Mouse (Mus musculus) midbrain, embryonic 12.5 days (tissue): ENCODE data around the gene Ccdc65. TPM values are rescaled to one million over a fixed set of nuclear protein-coding genes. Genes with fewer than 3 reads are reported as not detected.

Source experiments
- ATAC-seq: fragments of 200-750 bp; cut with Nextera tagmentation; 2 replicates; pipeline ENCODE4 v1.8.0; 2017; ENCODE audit warnings: low read depth, moderate TSS enrichment, moderate library complexity; ENCODE audit not compliant: low FRiP score
- H3K27ac ChIP-seq: fragments of 300-500 bp; sonication (generic); replicated peaks from 2 replicates; pipeline ENCODE4 v1.5.1; 2016; ENCODE audit warnings: mild to moderate bottlenecking
- H3K27me3 ChIP-seq: fragments of 300-500 bp; sonication (generic); 2 replicates; pipeline ENCODE4 v1.6.1; 2016; ENCODE audit warnings: mild to moderate bottlenecking
- H3K36me3 ChIP-seq: fragments of 300-500 bp; sonication (generic); 2 replicates; pipeline ENCODE4 v1.6.1; 2016
- H3K4me1 ChIP-seq: fragments of 300-500 bp; sonication (generic); 2 replicates; pipeline ENCODE4 v1.6.1; 2016
- H3K4me2 ChIP-seq: fragments of 300-500 bp; sonication (generic); replicated peaks from 2 replicates; pipeline ENCODE4 v1.6.1; 2016; ENCODE audit warnings: mild to moderate bottlenecking, moderate library complexity
- H3K4me3 ChIP-seq: fragments of 300-500 bp; sonication (generic); 2 replicates; pipeline ENCODE4 v1.5.1; 2016; ENCODE audit warnings: mild to moderate bottlenecking
- H3K9ac ChIP-seq: fragments of 300-500 bp; sonication (generic); replicated peaks from 2 replicates; pipeline ENCODE4 v1.6.1; 2016; ENCODE audit warnings: mild to moderate bottlenecking, moderate library complexity
- H3K9me3 ChIP-seq: fragments of 300-500 bp; sonication (generic); 2 replicates; pipeline ENCODE4 v1.6.1; 2016; ENCODE audit warnings: mild to moderate bottlenecking
- WGBS: fragments of 180-500 bp; shearing (Covaris S2); methylation state at CpG from one replicate; pipeline ENCODE4 v1.1.7; 2016; 5-methylcytosine and 5-hydroxymethylcytosine counted together
- polyA plus RNA-seq: library from polyadenylated mRNA; unstranded; fragments of >200 nt; fragmentation: Nextera tagmentation; extraction: Ambion mirVana; gene quantifications from 2 replicates; pipeline ENCODE4 v1.2.1, GENCODE M21; 2016

Ccdc65 gene
- polyA plus RNA-seq, 1 experiment from 2014 or later, result 0.87 TPM

DNA sequence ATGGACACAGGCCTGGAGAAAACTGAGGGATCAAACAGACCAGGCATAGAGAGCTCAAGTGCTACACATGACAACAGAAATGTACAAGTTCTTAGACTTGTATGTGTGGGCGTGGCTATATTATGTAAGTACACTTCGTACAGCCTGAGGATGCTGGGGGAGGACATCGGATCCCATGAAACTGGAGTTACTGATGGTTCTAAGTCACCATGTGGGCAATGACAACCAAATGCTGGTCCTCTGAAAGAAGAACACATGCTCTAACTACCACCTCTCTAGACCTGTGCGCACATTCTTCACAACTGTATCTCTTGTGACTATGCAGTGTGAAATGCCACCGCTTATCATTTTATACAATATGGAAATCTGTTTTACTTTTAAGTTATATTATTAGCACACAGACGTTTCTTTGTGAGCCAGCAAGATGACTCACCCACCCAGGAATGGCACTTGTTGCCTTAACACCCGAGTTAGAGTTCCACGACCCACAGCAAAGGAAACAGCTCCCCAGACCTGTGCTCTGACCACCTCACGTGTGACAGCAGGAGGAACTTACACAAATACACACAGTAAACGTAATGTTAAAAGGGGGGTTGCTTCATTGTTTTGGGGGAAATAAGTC is 38.4 kb downstream of the Ccdc65 start:
- H3K4me2 ChIP-seq, result no peak overlapping the region
- no peak for ATAC-seq

GRCm38 (mm10) chr15:98747296-98747695 is 39.3 kb downstream of the Ccdc65 start:
- Histone ChIP-seq H3K4me2 (no peak overlapping the region), H3K27ac (no peak overlapping the region), H3K27me3 (no peaks in the 10 kb centered on the region), H3K4me3 (no peak overlapping the region), H3K36me3 (peaks cover 15% of the 10 kb centered on the region), H3K9me3 (no peaks in the 10 kb centered on the region), H3K4me1 (no peaks in the 10 kb centered on the region), H3K9ac (no peak overlapping the region)
- 89% methylated on average over 6 of the region's 6 CpGs for WGBS
- ATAC-seq, result no peak

More for the DNA sequence above, 38.4 kb downstream of the Ccdc65 start:
- H3K36me3 ChIP-seq, result peaks cover 22% of the 10 kb centered on the region
- H3K4me1 ChIP-seq, result no peaks in the 10 kb centered on the region
- no peak overlapping the region for H3K9ac ChIP-seq
- H3K27me3 ChIP-seq, result no peaks in the 10 kb centered on the region
- H3K27ac ChIP-seq, result no peak overlapping the region
- H3K4me3 ChIP-seq, result no peak overlapping the region
- 89% methylated on average over 10 of the region's 10 CpGs for WGBS
- H3K9me3 ChIP-seq, result no peaks in the 10 kb centered on the region

- no peak overlapping the region for H3K4me2 ChIP-seq
- ATAC-seq, result no peak
- peaks cover 6% of the 10 kb centered on the region for H3K36me3 ChIP-seq
- no peak overlapping the region for H3K27ac ChIP-seq
- peaks cover 4% of the 10 kb centered on the region; the same call in 1 of the 2 replicates for H3K4me1 ChIP-seq
- H3K4me3 ChIP-seq, result no peak overlapping the region
- H3K27me3 ChIP-seq, result no peaks in the 10 kb centered on the region
- no peaks in the 10 kb centered on the region for H3K9me3 ChIP-seq
- whole genome bisulfite sequencing, result 97% methylated on average over 2 of the region's 2 CpGs
- H3K9ac ChIP-seq, result no peak overlapping the region
Measured at GRCm38 (mm10) chr15:98749093-98749492, 41.1 kb downstream of the Ccdc65 start.

DNA sequence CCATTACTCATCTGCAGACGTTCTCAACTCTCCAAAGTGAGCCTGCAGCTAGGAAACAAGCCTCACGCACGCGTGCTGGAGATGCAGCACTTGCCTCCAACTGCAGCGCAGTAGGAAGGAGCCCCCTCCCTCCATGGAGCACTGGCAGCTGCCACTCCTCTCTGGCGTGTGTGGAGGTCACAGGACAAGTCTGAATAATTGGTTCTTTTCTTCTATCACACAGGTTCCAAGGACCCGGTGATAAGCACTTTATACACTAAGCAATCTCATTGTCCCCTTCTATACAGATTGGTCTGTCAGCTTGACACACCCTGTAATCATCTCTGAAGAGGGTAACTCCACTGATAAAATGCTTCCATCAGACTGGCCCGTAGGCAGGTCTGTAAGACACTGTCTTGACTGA is 45.0 kb downstream of the Ccdc65 start:
- no peaks in the 10 kb centered on the region for H3K27me3 ChIP-seq
- ATAC-seq, result no peak
- H3K4me2 ChIP-seq, result no peak overlapping the region
- no peak overlapping the region for H3K9ac ChIP-seq
- peaks cover 4% of the 10 kb centered on the region; the same call in 1 of the 2 replicates for H3K4me1 ChIP-seq
- H3K4me3 ChIP-seq, result no peak overlapping the region
- H3K36me3 ChIP-seq, result peaks cover 8% of the 10 kb centered on the region
- 61% methylated on average over 8 of the region's 8 CpGs for WGBS
- no peaks in the 10 kb centered on the region for H3K9me3 ChIP-seq
- H3K27ac ChIP-seq, result no peak overlapping the region

- H3K27me3 ChIP-seq, result no peaks in the 10 kb centered on the region
Measured at GRCm38 (mm10) chr15:98754125-98754524, 46.1 kb downstream of the Ccdc65 start.

DNA sequence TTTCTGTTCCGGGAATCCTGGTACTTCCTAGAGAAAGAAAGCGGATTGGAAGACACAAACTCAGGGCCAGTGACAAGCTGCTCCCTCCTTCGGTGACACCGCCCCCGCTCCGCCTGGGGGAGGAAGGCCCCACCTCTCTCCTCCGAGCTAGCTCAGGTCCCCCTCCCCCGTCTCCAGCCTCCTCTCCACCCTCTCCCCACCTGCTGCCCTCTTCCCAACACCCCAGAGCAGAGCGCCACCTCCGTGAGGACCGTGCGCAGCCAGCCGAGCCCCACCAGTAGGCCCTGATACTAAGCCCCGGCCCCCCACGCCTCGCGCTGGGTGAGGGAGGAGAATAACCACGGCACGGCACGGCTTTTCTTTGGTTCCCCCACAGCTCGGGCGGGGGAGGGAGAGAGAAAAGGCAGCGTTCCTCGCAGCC is 54.2 kb downstream of the Ccdc65 start:
- Histone ChIP-seq H3K4me2 (peak overlapping the region; percentile 80), H3K9ac (peak overlapping the region; percentile 98), H3K27me3 (peaks cover 28% of the 10 kb centered on the region), H3K4me1 (peaks cover 26% of the 10 kb centered on the region), H3K4me3 (peak overlapping the region; percentile 92), H3K27ac (peak overlapping the region; percentile 90), H3K36me3 (peaks cover 15% of the 10 kb centered on the region), H3K9me3 (no peaks in the 10 kb centered on the region)
- peak; percentile 83 for ATAC-seq
- under 1% methylated on average over 18 of the region's 24 CpGs for whole genome bisulfite sequencing

More at GRCm38 (mm10) chr15:98754125-98754524, 46.1 kb downstream of the Ccdc65 start:
- H3K4me1 ChIP-seq, result peaks cover 4% of the 10 kb centered on the region; the same call in 1 of the 2 replicates
- no peak overlapping the region for H3K27ac ChIP-seq
- no peak overlapping the region for H3K4me3 ChIP-seq
- H3K4me2 ChIP-seq, result no peak overlapping the region
- H3K9ac ChIP-seq, result no peak overlapping the region
- peaks cover 12% of the 10 kb centered on the region for H3K36me3 ChIP-seq
- no peak for ATAC-seq
- no peaks in the 10 kb centered on the region for H3K9me3 ChIP-seq
- 95% methylated on average over 2 of the region's 2 CpGs for WGBS

DNA sequence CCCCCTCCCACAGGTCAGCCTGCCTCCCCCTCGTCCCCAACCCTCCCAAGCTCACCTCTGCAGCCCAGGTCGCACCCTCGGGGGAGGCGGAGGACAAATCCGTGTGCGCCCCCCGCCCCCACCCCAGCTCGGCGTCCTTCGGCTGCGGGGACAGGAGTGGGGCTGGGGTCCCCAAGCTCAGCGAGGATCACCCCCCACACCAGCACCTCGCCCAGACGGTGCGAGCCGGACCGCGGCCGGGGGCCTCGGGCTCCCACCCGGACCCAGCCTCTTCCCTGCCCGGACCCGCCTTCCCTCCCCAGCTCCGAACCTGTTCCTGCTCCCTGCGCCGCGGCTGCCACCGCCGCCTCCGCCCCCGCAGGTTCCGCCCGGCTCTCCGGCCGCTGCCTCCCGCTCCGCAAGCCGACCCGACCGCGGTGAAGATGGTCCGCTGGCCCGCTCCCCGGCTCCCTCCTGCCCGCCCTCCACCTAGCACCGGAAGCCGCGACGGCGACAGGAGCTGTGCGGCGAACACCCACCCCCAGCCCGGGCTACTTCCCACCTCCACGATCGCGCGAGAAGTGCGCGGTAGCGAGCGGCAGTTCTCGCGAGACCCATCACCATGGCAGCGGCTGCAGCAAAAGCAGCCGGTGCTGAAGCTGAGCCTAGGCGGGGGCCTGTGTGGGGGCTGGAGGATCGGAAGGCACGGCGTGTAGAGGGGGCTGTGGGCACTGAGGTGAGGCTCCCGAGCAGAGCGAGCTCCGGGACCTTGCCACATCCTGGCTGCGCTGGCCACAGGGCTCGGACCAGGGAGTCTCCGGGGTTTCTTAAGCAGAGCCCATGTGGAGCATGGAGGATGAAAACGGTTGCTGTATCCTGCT is 54.9 kb downstream of the Ccdc65 start, which contains the start of gene Arf3:
Gene Arf3, minus strand, starts transcription at position 545 of the 860 bp plus-strand sequence.
- ATAC-seq, result peak; percentile 91
- peak within 1 kb of the TSS; percentile 80 for H3K4me2 ChIP-seq
- peak within 1 kb of the TSS; percentile 90 for H3K27ac ChIP-seq
- H3K4me1 ChIP-seq, result peaks cover 26% of the 10 kb centered on the region
- peak within 1 kb of the TSS; percentile 98 for H3K9ac ChIP-seq
- peaks cover 14% of the 10 kb centered on the region for H3K36me3 ChIP-seq
- WGBS, result under 1% methylated on average over 57 of the region's 76 CpGs
- no peaks in the 10 kb centered on the region for H3K9me3 ChIP-seq
- H3K4me3 ChIP-seq, result peak within 1 kb of the TSS; percentile 92
- H3K27me3 ChIP-seq, result peaks cover 31% of the 10 kb centered on the region

GRCm38 (mm10) chr15:98765929-98766328 is 57.9 kb downstream of the Ccdc65 start:
- Histone ChIP-seq H3K27me3 (peaks cover 61% of the 10 kb centered on the region), H3K4me3 (no peak overlapping the region), H3K27ac (no peak overlapping the region), H3K9ac (no peak overlapping the region), H3K4me1 (peaks cover 17% of the 10 kb centered on the region), H3K4me2 (no peak overlapping the region), H3K36me3 (no peaks in the 10 kb centered on the region), H3K9me3 (no peaks in the 10 kb centered on the region)
- 74% methylated on average over 4 of the region's 4 CpGs for WGBS
- no peak for ATAC-seq

DNA sequence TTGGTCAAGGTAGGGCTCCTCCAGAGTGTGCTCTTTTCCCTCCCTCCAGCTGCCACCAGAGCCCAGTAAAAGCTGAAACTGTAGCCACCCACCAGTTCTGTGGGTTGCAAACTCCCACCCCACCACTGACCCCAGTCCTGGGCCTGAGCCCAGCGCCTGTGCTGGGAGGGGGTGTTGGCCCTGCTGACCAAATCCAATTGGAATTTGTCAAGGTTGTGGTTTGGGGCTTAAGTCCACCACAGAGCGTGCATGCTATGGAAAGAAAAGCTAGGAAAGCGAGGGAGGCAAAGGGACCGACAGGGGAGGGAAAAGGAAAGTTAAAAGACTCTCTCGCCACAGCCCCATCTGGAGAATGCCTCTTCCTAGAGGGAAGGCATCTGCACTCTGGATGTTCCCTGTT is 60.3 kb downstream of the Ccdc65 start:
- H3K4me1 ChIP-seq, result peaks cover 13% of the 10 kb centered on the region
- H3K9ac ChIP-seq, result no peak overlapping the region
- peaks cover 84% of the 10 kb centered on the region for H3K27me3 ChIP-seq
- H3K4me3 ChIP-seq, result no peak overlapping the region
- H3K4me2 ChIP-seq, result no peak overlapping the region
- no peaks in the 10 kb centered on the region for H3K36me3 ChIP-seq
- H3K9me3 ChIP-seq, result no peaks in the 10 kb centered on the region
- 23% methylated on average over 5 of the region's 5 CpGs for WGBS
- no peak overlapping the region for H3K27ac ChIP-seq
- ATAC-seq, result no peak

DNA sequence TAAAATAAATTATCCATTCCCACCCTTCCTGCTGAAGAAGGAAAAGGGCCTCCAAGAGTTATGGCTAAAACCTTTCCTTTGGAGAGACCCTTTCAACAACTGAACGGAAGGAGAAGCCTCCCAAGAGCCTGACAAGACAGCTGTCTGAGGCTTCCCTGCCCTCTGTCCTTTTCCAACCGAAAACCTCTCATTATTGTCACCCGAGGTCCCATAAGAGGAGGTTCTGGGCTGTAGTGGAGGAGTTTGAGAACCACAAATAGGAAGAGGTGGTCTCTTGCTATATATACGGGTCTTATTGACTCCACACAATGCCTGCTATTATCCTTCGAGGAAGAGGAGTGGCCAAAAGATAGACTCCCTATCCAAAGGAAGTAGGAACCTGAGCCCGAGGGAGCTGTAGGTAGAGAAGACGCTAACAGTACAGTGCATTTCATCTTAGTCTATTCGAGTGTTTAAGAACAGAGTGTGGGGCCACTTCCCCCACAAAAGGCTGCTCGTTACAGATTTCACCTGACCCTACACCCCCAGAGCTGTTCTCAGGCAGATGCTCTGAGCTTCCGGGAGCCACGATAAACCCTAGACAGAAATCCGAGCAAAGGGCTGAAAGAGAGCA is 63.9 kb downstream of the Ccdc65 start:
- Histone ChIP-seq H3K27ac (no peak overlapping the region), H3K4me3 (peak overlapping the region; percentile 28), H3K9me3 (no peaks in the 10 kb centered on the region), H3K4me2 (peak overlapping the region; percentile 39; the same call in 1 of the 2 replicates), H3K9ac (no peak overlapping the region), H3K4me1 (peaks cover 24% of the 10 kb centered on the region), H3K36me3 (no peaks in the 10 kb centered on the region), H3K27me3 (peaks cover 94% of the 10 kb centered on the region)
- WGBS, result 5% methylated on average over 12 of the region's 12 CpGs
- no peak for ATAC-seq

GRCm38 (mm10) chr15:98772511-98773211 is 64.7 kb downstream of the Ccdc65 start:
- Histone ChIP-seq H3K27ac (no peak overlapping the region), H3K4me2 (peak overlapping the region; percentile 39), H3K9me3 (no peaks in the 10 kb centered on the region), H3K36me3 (no peaks in the 10 kb centered on the region), H3K9ac (0 out of 2 replicates have a peak overlapping the region, but pooled peaks have one; percentile 28), H3K4me1 (peaks cover 29% of the 10 kb centered on the region), H3K27me3 (peaks cover 100% of the 10 kb centered on the region), H3K4me3 (peak overlapping the region; percentile 28)
- ATAC-seq, result no peak
- WGBS, result 2% methylated on average over 36 of the region's 36 CpGs
